Mouse (Mus musculus) inflammation-experienced regulatory T-cells (primary cell): ENCODE data around the gene Anapc15. TPM values are rescaled to one million over a fixed set of nuclear protein-coding genes. Genes with fewer than 3 reads are reported as not detected.

Source experiments
- polyA plus RNA-seq, 2 experiments: library from polyadenylated mRNA; unstranded; fragments of 100-300 nt; shearing (Covaris generic); gene quantifications; one replicate each; pipeline ENCODE4 v1.2.1; 2017

The Anapc15 gene
- polyA plus RNA-seq: 10 to 100 TPM; 32.1 to 42.4 TPM

DNA sequence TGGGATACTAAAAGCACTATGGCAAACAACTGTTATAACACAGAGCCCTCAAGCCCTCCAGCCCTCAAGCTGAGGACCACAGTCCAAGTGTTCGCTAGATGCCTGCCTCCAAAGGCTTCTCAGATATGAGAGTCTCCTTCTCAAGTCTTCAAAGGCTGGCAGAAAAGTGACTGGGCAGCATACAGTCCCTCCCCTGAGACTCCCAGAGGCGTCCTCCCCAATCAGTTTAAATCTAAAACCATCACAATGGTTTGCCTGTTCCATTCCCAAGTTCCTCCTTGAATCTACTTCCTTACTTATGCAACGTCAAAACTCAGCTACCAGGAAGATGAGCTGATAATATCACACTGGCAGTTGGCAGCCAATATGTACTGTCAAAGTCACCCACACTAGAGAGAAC, at the start of gene Anapc15:
TSS of gene Anapc15 (plus strand) at position 301 of the 400 bp plus-strand sequence.

DNA sequence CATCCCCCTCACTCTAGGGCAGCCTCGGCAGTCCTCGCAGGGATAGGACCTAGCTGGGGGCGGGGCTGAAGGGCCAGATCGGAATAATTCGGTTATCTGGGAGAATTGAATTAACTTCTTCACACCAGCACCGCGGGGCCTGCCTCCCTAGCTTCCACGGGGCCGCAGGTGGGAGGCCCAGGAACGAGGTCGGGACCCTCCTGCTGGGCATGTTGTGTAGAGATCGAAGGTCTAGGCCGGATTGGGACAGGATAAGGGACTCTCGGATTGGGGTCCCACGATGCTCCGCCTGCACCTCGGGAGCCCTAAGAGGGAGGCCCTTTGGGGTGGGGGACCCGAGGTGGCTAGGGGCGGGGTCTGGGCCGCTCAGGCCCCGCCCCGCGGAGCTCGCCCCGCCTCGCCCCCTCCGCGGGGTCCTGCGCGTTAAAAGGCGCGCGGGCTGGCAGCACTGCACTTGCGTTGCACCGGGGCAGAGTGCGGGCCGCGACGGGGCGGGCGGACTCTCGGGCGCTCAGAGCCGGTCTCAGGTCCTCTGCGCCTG, 45.6 kb upstream of the Anapc15 start, which contains the start of gene Phox2a:
TSS of gene Phox2a (plus strand) at position 453 of the 541 bp plus-strand sequence.

DNA sequence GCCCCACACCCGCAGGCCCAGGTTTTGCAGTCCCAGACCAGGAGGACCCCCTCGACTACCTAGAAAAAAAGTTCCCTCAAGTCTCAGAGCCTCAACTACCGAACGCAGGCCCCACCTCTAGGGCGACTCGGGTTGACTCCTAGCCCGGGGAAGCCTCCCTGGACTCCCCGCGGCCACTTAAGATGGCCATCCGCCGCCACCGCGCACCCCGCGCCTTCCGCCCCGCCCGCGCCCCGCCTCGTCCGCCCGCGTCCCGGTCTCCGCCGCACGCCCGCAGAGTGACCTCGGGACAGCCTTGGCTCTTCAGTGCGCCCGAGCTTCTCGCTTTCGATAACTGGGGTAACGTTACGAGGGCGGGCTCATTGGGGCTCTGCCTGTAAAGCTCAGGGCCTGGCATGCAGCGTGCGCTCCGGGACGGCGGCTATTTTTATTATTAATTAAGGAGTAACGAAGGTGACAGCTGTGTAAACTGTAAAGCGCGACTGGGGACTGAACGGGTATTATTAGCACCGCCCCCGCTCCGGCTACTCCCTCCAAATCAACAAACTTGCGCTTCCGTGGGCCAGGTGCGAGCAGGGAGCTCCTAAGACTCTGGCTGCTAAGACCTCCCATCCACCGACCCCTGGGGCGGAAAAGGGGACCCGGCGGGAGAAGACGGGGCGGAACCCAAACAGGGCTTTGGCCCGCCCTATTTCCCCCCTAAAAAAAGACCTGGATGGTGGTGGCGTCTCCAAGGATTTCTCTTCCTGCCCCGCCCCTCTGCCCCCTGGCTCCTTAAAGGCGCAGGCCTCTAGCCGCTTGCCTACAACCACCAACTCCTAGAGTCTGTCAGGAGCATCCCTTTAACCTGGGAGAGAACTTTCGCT, 25.7 kb upstream of the Anapc15 start, which contains the start of gene Inppl1:
TSS of gene Inppl1 (minus strand) at position 624 of the 866 bp plus-strand sequence.

DNA sequence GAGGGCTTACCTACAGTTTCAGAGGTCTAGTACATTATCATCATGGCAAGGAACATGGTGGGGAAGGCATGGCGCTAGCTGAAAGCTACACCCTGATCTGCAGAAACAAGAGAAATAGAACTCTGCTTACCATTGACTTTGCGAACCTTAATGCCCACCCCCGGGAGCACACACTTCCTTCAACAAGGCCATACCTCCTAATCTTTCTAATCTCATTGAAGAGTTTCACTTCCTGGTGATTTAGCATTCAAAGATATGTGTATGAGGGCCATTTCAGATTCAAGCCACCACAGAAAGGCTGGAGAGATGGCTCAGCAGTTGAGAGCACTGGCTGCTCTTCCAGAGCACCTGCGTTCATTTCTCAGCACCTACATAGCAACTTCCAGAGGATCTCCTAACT, 6.4 kb upstream of the Anapc15 start, which contains the start of gene Folr2:
TSS of gene Folr2 (minus strand) at position 101 of the 400 bp plus-strand sequence.

GRCm38 (mm10) chr7:101870629-101871028, 7.1 kb downstream of the Anapc15 start, which contains the start of gene Folr1:
Gene Folr1, minus strand, starts transcription at chr7:101870788.

GRCm38 (mm10) chr7:101905561-101906286, 42.2 kb downstream of the Anapc15 start, which contains the start of gene Lamtor1:
Gene Lamtor1, plus strand, starts transcription at chr7:101905904.

DNA sequence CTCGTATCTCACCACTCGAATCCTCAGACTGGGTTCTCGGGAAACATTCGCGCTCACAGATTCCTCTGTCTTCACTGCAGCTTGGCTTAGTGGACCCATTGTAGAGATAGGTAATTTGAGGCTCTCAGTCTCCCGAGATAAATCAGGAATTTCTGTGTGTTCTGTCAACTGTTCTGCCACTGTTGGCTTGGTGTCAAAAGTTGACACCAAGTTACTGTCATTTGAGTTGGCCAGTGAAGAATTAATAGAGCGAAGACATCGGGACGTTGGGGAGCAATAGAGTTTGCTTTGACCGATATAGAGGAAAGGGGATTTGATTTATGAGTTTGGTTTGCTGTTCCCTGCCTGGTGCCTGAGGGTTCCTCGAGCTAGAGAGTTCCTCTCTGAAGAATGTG, 42.8 kb downstream of the Anapc15 start, which contains the start of gene Tomt:
TSS of gene Tomt (minus strand) at position 73 of the 395 bp plus-strand sequence.

GRCm38 (mm10) chr7:101933751-101934240, 70.3 kb downstream of the Anapc15 start, which contains the start of the genes Lrrc51 and Numa1:
Gene Lrrc51, minus strand, starts transcription at chr7:101933895.
Gene Numa1, plus strand, starts transcription at chr7:101934111.

Other genes starting within 250 kb of the Anapc15 start
- 10 to 100 TPM; 20.4 to 23.3 TPM for gene Clpb, start 200.1 kb upstream of the Anapc15 start, polyA plus RNA-seq
- not detected for gene Phox2a, start 45.4 kb upstream of the Anapc15 start, polyA plus RNA-seq
- gene Inppl1, start 25.5 kb upstream of the Anapc15 start, polyA plus RNA-seq: 10 to 100 TPM in 1 of 2 experiments, 1 to 10 TPM in 1; 9.8 to 13.9 TPM
- not detected for gene Folr2, start 6.5 kb upstream of the Anapc15 start, polyA plus RNA-seq
- gene Folr1, start 7.1 kb downstream of the Anapc15 start, polyA plus RNA-seq: 1 to 10 TPM in 1 of 2 experiments, under 1 TPM in 1; 0.60 to 3.7 TPM
- 100 to 1,000 TPM; 113 to 148 TPM for gene Lamtor1, start 42.2 kb downstream of the Anapc15 start, polyA plus RNA-seq
- under 1 TPM; 0.18 to 0.76 TPM for gene Tomt, start 42.6 kb downstream of the Anapc15 start, polyA plus RNA-seq
- gene Lrrc51, start 70.2 kb downstream of the Anapc15 start, polyA plus RNA-seq: 1 to 10 TPM; 1.5 to 5.2 TPM
- gene Numa1, start 70.4 kb downstream of the Anapc15 start, polyA plus RNA-seq: 100 to 1,000 TPM; 142 to 171 TPM
- gene Il18bp, start 155.0 kb downstream of the Anapc15 start, polyA plus RNA-seq: 1 to 10 TPM; 6.1 to 7.1 TPM
- 10 to 100 TPM; 15.5 to 24.8 TPM for gene Rnf121, start 201.8 kb downstream of the Anapc15 start, polyA plus RNA-seq
- gene Xndc1, start 201.8 kb downstream of the Anapc15 start, polyA plus RNA-seq: 10 to 100 TPM; 21.7 to 32.6 TPM
- 1 to 10 TPM; 1.1 to 1.4 TPM for gene Xntrpc, start 202.0 kb downstream of the Anapc15 start, polyA plus RNA-seq
- gene Trpc2, start 219.4 kb downstream of the Anapc15 start, polyA plus RNA-seq: not detected
- gene Art1, start 238.0 kb downstream of the Anapc15 start, polyA plus RNA-seq: under 1 TPM; 0.24 to 0.78 TPM
- gene Art5, start 245.8 kb downstream of the Anapc15 start, polyA plus RNA-seq: 1 to 10 TPM; 1.3 to 5.0 TPM